In genomic region chr17:47924383-47925339, GRCm38 (mm10) we compare ENCODE assay signal across 8 mouse cellular contexts. TPM values are rescaled to one million over a fixed set of nuclear protein-coding genes. Genes with fewer than 3 reads are reported as not detected.
DNase-seq lines count a peak whose midpoint lies in the region; ATAC-seq and TF ChIP-seq lines count a peak whose summit lies in the region.

Foxp4 (minus strand) TSS chr17:47924645.

- peak; percentile 92 for DNase-seq in ES-CJ7 (ENCODE audit: low read depth, low spot score)
- peak; percentile 97 for DNase-seq in forebrain, embryonic 14.5 days (ENCODE audit: low spot score)
- peak; percentile 83 to 84 for DNase-seq in heart, postnatal 14 days
- peak; percentile 63 for DNase-seq in large intestine, adult 2 months (ENCODE audit: low read depth, low spot score)
- DNase-seq in lung, adult 2 months: peak; percentile 83
- peak; percentile 90 for DNase-seq in testis, postnatal 10 days (ENCODE audit: low spot score)

- 0 out of 2 replicates have a peak, but pooled peaks cover 1% of the 10 kb centered on the region for H3K36me3 ChIP-seq in forebrain, embryonic 14.5 days (ENCODE audit: control insufficient read depth, insufficient read depth, low read length)
- H3K36me3 ChIP-seq in neural tube, embryonic 15.5 days: no peaks in the 10 kb centered on the region

- 0 out of 2 replicates have a peak, but pooled peaks cover 12% of the 10 kb centered on the region for H3K27me3 ChIP-seq in forebrain, embryonic 14.5 days (replicated peaks; ENCODE audit: control insufficient read depth, insufficient read depth, low read length)
- peaks cover 46% of the 10 kb centered on the region for H3K27me3 ChIP-seq in neural tube, embryonic 15.5 days (replicated peaks)

- peak within 1 kb of the TSS; percentile 93 for H3K4me2 ChIP-seq in forebrain, embryonic 14.5 days (ENCODE audit: low read length)
- peak within 1 kb of the TSS; percentile 99 for H3K4me2 ChIP-seq in neural tube, embryonic 15.5 days

- intact Hi-C loops in heart, postnatal 14 days (cut with DNase I): loop anchor here (1.0 to 5.0 kb wide), 3 partner anchors 47 to 123 kb away; no protein-coding TSS in a partner anchor

- H3K9ac ChIP-seq in forebrain, embryonic 14.5 days (ENCODE audit: low read length): peak within 1 kb of the TSS; percentile 82
- peak within 1 kb of the TSS; percentile 72 for H3K9ac ChIP-seq in neural tube, embryonic 15.5 days (replicated peaks)

- 0 out of 2 replicates have a peak, but pooled peaks have one; percentile 34 for ATAC-seq in cerebellum, adult (ENCODE audit: insufficient number of reproducible peaks, low FRiP score, low TSS enrichment)
- peak; percentile 89 for ATAC-seq in forebrain, embryonic 14.5 days
- peak; percentile 84 for ATAC-seq in neural tube, embryonic 15.5 days (ENCODE audit: low FRiP score)

- TF ChIP-seq POLR2A in lung, adult 2 months (IDR thresholded peaks at IDR 0.05; ENCODE audit: borderline replicate concordance, extremely low read depth, low read depth, low read length): peak; percentile 53; the same call in 1 of the 2 replicates

- H3K4me3 ChIP-seq in forebrain, embryonic 14.5 days (ENCODE audit: low read depth, low read length): peak within 1 kb of the TSS; percentile 87
- H3K4me3 ChIP-seq in lung, adult 2 months (replicated peaks; ENCODE audit: extremely low read depth, low read depth, low read length): peak within 1 kb of the TSS; percentile 91
- peak within 1 kb of the TSS; percentile 77 for H3K4me3 ChIP-seq in neural tube, embryonic 15.5 days (replicated peaks)

- peak within 1 kb of the TSS; percentile 95 for H3K27ac ChIP-seq in forebrain, embryonic 14.5 days (ENCODE audit: low read depth, low read length)
- peak within 1 kb of the TSS; percentile 85 for H3K27ac ChIP-seq in neural tube, embryonic 15.5 days (replicated peaks)

- under 1% methylated on average over 86 of the region's 91 CpGs for WGBS in forebrain, embryonic 14.5 days
- WGBS in large intestine, adult 2 months: under 1% methylated on average over 89 of the region's 91 CpGs
- under 1% methylated on average over 88 of the region's 91 CpGs for WGBS in lung, adult 2 months
- under 1% methylated on average over 89 of the region's 91 CpGs for WGBS in neural tube, embryonic 15.5 days

- H3K4me1 ChIP-seq in forebrain, embryonic 14.5 days (ENCODE audit: control insufficient read depth, insufficient read depth, low read length): peaks cover 19% of the 10 kb centered on the region
- H3K4me1 ChIP-seq in lung, adult 2 months (ENCODE audit: control insufficient read depth, insufficient read depth, low read length): peaks cover 5% of the 10 kb centered on the region
- peaks cover 44% of the 10 kb centered on the region for H3K4me1 ChIP-seq in neural tube, embryonic 15.5 days

- no peak for TF ChIP-seq CTCF in lung, adult 2 months (IDR thresholded peaks at IDR 0.05; ENCODE audit: insufficient read depth, low read length)

- H3K9me3 ChIP-seq in forebrain, embryonic 14.5 days (replicated peaks; ENCODE audit: control insufficient read depth, low read length): no peaks in the 10 kb centered on the region
- H3K9me3 ChIP-seq in neural tube, embryonic 15.5 days (replicated peaks): no peaks in the 10 kb centered on the region

RNA-seq across cellular contexts. Expression of gene Foxp4, which starts in this region (rescaled TPM):
- 20.3 and 29.9 TPM in 2 replicates for polyA plus RNA-seq in forebrain, embryonic 14.5 days (2014; fragmentation: Nextera tagmentation; extraction: Ambion mirVana)
- 10 to 100 TPM; 12.2 to 13.6 TPM for total RNA-seq in heart, postnatal 14 days (2021)
- polyA plus RNA-seq in large intestine, adult 2 months (2012; rRNA removed): 46.2 and 62.4 TPM in 2 replicates
- 100 and 117 TPM in 2 replicates for polyA plus RNA-seq in lung, adult 2 months (2012; rRNA removed)
- 30.3 and 31.9 TPM in 2 replicates for polyA plus RNA-seq in neural tube, embryonic 15.5 days (2015; fragmentation: Nextera tagmentation; extraction: Ambion mirVana)

Comparison
In these comparisons a context has a peak if more than half of its experiments do, and no peak if none do; other contexts are left out.
1. Peak in every context shown above with its lines: DNase-seq, ATAC-seq, H3K4me3 ChIP-seq and H3K27ac ChIP-seq.
2. ATAC-seq: peak in every context shown above with its lines; median percentile 89 in forebrain, embryonic 14.5 days; 84 in neural tube, embryonic 15.5 days; 34 in cerebellum, adult.